Mouse (Mus musculus) limb, embryonic 15.5 days (tissue): Measurements from ENCODE around the gene Gm4707. TPM values are rescaled to one million over a fixed set of nuclear protein-coding genes. Genes with fewer than 3 reads are reported as not detected.

Experiments used
- ATAC-seq: fragments of 200-750 bp; cut with Nextera tagmentation; 2 replicates; pipeline ENCODE4 v1.8.0; 2017; ENCODE audit warnings: low read depth, moderate TSS enrichment; ENCODE audit not compliant: insufficient number of reproducible peaks, low FRiP score, low TSS enrichment
- H3K27ac ChIP-seq: fragments of 300-500 bp; sonication (generic); 2 replicates; pipeline ENCODE4 v1.5.1; 2015; ENCODE audit warnings: moderate library complexity, mild to moderate bottlenecking, inconsistent platforms
- H3K27me3 ChIP-seq: fragments of 300-500 bp; sonication (generic); 2 replicates; pipeline ENCODE4 v1.6.1; 2015; ENCODE audit warnings: inconsistent platforms
- H3K36me3 ChIP-seq: fragments of 300-500 bp; sonication (generic); 2 replicates; pipeline ENCODE4 v1.6.1; 2015; ENCODE audit warnings: inconsistent platforms
- H3K4me1 ChIP-seq: fragments of 300-500 bp; sonication (generic); 2 replicates; pipeline ENCODE4 v1.6.1; 2015; ENCODE audit warnings: inconsistent platforms
- H3K4me2 ChIP-seq: fragments of 300-500 bp; sonication (generic); 2 replicates; pipeline ENCODE4 v1.6.1; 2015; ENCODE audit warnings: mild to moderate bottlenecking, inconsistent platforms
- H3K4me3 ChIP-seq: fragments of 300-500 bp; sonication (generic); 2 replicates; pipeline ENCODE4 v1.5.1; 2015; ENCODE audit warnings: mild to moderate bottlenecking, inconsistent platforms
- H3K9ac ChIP-seq: fragments of 300-500 bp; sonication (generic); 2 replicates; pipeline ENCODE4 v1.6.1; 2015; ENCODE audit warnings: inconsistent platforms
- H3K9me3 ChIP-seq: fragments of 300-500 bp; sonication (generic); 2 replicates; pipeline ENCODE4 v1.6.1; 2016; ENCODE audit warnings: inconsistent platforms
- WGBS: fragments of 180-500 bp; shearing (Covaris S2); methylation state at CpG from one replicate; pipeline ENCODE4 v1.1.7; 2015; 5-methylcytosine and 5-hydroxymethylcytosine counted together
- polyA plus RNA-seq: library from polyadenylated mRNA; unstranded; fragments of >200 nt; fragmentation: Nextera tagmentation; extraction: Ambion mirVana; gene quantifications from 2 replicates; pipeline ENCODE4 v1.2.1, GENCODE M21; 2015

The Gm4707 gene
- polyA plus RNA-seq: 2.3 and 2.7 TPM in 2 replicates

DNA sequence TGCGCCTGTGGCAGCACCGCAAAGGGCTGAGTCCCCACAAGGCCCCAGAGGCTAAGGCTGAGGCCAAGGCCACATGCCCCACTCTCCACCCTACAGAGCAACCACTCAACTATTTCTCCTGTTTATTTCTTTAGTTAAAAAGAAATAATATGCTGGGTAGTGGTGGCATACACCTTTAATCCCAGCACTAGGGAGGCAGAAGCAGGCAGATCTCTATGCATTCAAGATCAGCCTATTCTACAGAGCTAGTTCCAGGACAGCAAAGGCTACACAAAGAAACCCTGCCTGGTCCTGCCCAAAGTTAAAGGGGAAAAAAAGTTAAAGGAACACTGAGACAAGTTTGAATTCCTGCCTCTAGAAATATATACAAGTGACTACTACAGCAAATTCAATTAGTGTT, at the start of gene Gm4707:
TSS of gene Gm4707 (minus strand) at position 101 of the 400 bp plus-strand sequence.
- no peaks in the 10 kb centered on the region for H3K27me3 ChIP-seq
- H3K4me1 ChIP-seq: no peaks in the 10 kb centered on the region
- no peaks in the 10 kb centered on the region for H3K9me3 ChIP-seq
- no peak within 1 kb of the TSS for H3K9ac ChIP-seq
- 98% methylated on average over 2 of the region's 2 CpGs for WGBS
- ATAC-seq: no peak
- no peak within 1 kb of the TSS for H3K4me2 ChIP-seq
- H3K36me3 ChIP-seq: peaks cover 52% of the 10 kb centered on the region
- no peak within 1 kb of the TSS for H3K4me3 ChIP-seq
- no peak within 1 kb of the TSS for H3K27ac ChIP-seq

DNA sequence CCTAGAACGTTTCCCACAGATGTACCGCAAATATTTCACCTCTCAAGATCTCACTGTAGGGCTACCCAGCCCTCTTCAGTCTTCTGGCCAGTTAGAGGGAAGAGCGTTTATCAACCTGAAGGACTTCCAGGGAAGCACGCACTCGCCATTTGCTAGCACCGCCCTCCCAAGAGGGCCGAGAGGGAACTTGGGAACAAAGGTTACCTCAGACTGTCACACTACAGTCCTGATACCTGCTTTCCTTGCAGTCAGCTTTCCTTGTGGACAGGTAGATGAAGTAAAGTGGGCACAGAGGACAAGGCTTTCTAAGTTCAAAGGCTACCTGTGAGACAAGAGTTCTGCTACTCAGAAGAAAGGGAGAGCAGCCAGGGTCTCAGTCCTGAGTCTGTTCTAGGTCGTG, 47.1 kb upstream of the Gm4707 start:
- Histone ChIP-seq H3K36me3 (peaks cover 66% of the 10 kb centered on the region), H3K27me3 (no peaks in the 10 kb centered on the region), H3K9ac (no peak overlapping the region), H3K27ac (no peak overlapping the region), H3K4me2 (no peak overlapping the region), H3K4me3 (no peak overlapping the region), H3K9me3 (no peaks in the 10 kb centered on the region), H3K4me1 (no peaks in the 10 kb centered on the region)
- 87% methylated on average over 8 of the region's 8 CpGs for WGBS
- no peak for ATAC-seq

DNA sequence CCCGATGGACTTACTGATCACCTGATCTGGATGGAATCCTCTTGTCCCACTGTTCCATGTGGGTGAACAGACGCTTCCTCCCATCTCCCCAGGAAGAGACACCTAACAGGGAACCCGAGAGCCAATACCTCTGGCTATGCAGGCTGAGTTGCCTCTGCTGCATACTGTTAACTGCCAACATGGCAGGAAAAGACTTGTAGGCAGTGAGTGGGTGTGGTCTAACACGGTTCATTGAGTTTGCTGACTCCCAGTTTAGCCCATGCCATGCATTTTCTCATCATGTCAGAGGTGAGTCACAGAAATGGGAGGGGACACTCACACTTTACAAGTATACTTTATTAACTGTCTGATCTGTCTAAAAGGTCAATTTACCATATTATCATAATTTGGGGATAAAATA, 36.1 kb upstream of the Gm4707 start:
- peaks cover 48% of the 10 kb centered on the region for H3K36me3 ChIP-seq
- H3K4me2 ChIP-seq: no peak overlapping the region
- no peaks in the 10 kb centered on the region for H3K4me1 ChIP-seq
- no peaks in the 10 kb centered on the region for H3K27me3 ChIP-seq
- WGBS: 88% methylated on average over 4 of the region's 4 CpGs
- H3K9me3 ChIP-seq: no peaks in the 10 kb centered on the region
- ATAC-seq: no peak
- no peak overlapping the region for H3K9ac ChIP-seq
- H3K4me3 ChIP-seq: no peak overlapping the region
- no peak overlapping the region for H3K27ac ChIP-seq

DNA sequence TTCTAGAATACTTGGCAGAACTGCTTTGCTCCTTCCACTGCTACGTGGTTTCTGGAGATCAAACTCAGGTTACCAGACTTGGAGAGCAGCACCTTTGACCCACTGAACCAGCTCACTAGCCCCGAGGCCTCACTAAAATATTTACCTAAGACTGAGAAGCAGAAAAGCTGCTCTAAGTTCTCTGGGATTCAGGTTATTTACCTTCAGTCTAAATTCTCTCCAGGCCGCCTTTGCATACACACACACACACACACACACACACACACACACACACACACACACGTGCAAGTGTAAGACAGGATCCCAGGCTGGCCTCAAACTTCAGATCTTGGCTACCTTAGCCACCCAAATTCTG, 31.6 kb upstream of the Gm4707 start:
- no peak overlapping the region for H3K9ac ChIP-seq
- H3K36me3 ChIP-seq: peaks cover 11% of the 10 kb centered on the region
- WGBS: 58% methylated on average over 4 of the region's 4 CpGs
- H3K27ac ChIP-seq: no peak overlapping the region
- ATAC-seq: no peak
- H3K4me3 ChIP-seq: no peak overlapping the region
- peaks cover 4% of the 10 kb centered on the region for H3K4me1 ChIP-seq
- no peaks in the 10 kb centered on the region for H3K27me3 ChIP-seq
- no peak overlapping the region for H3K4me2 ChIP-seq
- no peaks in the 10 kb centered on the region for H3K9me3 ChIP-seq

DNA sequence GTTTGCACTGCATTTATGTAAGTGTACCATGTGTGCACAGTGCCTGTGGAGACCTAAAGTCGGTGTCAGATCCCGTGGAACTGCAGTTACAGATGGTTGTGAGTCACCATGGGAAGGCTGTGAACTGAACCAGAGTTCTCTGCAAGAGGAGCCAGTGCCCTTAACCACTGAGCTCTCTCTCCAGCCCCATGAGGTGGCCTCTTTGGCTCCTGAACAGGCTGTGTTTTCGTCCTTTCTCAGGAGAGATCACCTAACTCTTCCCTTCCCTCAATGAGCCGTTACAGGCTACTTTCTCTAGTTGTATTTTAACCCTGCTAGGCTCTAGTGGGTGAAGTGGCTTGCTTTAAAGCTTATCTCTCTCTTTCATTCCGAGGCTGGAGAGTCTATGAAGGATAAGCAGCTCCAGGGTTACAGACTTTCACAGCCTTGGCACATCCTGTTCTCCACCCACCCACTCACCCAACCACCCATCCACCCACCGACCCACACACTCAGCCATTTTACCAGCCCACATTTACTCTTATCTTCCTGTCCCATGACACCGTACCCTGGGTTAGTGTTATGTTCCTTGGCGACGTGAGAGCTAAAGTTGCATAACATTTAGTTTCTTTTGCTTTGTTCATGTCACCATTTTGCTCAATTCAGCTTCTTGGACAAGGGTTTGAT, 31.1 kb upstream of the Gm4707 start:
- Histone ChIP-seq H3K36me3 (peaks cover 7% of the 10 kb centered on the region), H3K4me2 (no peak overlapping the region), H3K4me1 (peaks cover 9% of the 10 kb centered on the region), H3K9ac (no peak overlapping the region), H3K9me3 (no peaks in the 10 kb centered on the region), H3K27me3 (no peaks in the 10 kb centered on the region), H3K27ac (no peak overlapping the region), H3K4me3 (no peak overlapping the region)
- ATAC-seq: no peak
- WGBS: 83% methylated on average over 9 of the region's 9 CpGs

DNA sequence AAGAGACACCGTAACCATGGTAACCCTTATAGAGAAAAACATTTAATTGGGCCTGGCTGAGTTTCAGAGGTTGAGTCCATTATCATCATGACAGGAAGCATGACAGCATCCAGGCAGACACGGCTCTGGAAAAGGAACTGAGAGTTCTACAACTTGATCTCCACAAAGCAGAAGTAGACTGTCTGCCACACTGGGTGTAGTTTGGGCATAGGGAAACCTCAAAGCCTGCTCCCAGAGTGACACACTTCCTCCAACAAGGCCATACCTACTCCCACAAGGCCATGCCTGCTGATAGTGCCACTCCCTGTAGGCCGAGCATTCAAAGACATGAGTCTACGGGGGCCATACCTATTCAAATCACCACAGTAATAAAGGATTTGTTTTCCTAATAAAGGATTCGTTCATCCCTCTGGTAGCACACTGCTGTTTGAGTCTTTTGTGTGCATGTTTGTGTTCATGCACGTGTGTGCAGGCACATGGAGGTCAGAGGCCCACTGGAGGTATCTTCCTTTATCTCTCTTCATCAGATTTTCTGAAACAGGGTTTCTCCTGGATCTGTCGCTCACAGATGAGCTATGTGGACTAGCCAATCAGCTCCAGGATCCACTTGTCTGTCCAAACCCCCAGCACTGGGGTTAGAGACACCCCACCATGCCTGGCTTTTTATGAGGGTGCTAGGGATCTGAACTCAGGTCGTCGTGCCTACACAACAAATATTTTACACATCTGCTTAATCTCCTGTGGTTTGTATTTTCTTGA, 30.2 kb upstream of the Gm4707 start:
- Histone ChIP-seq H3K9me3 (no peaks in the 10 kb centered on the region), H3K9ac (no peak overlapping the region), H3K4me3 (no peak overlapping the region), H3K4me1 (peaks cover 14% of the 10 kb centered on the region), H3K4me2 (no peak overlapping the region), H3K27ac (no peak overlapping the region), H3K27me3 (no peaks in the 10 kb centered on the region), H3K36me3 (no peaks in the 10 kb centered on the region)
- no peak for ATAC-seq
- 84% methylated on average over 9 of the region's 9 CpGs for WGBS

DNA sequence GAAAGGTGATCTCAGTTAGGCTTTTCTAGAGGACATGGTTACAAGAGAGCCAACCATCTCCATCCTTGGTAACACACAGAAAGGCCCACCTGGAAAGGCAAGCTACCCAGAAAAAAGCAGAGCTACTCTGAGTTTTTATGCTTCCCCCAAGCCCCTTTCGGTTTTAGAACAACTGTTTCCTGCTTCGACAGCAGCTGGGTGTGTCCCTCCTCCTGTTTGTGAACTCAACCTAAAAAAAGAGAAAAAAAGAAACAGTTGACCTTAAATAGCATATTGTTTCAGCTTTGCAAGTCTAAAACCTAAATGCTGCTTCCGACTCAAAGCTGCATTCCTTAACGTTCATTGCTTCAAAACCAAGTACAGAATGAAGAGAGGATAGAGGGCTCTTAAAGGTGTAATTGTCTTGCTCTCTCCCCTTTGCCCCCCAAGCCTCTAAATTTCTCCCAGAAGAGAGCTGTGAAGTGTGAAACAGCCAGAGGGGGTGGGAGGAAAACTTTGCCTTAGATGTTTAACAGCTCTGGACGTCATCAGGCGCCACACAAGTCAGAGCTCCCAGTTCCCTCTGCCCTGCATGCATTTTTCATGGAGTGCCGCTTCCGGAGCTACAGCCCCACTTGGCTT, 26.6 kb upstream of the Gm4707 start:
- H3K4me2 ChIP-seq: peak overlapping the region; percentile 34
- peak overlapping the region; percentile 19 for H3K4me3 ChIP-seq
- no peaks in the 10 kb centered on the region for H3K9me3 ChIP-seq
- no peaks in the 10 kb centered on the region for H3K36me3 ChIP-seq
- H3K27me3 ChIP-seq: no peaks in the 10 kb centered on the region
- 7% methylated on average over 8 of the region's 8 CpGs for WGBS
- peak overlapping the region; percentile 76 for H3K27ac ChIP-seq
- H3K9ac ChIP-seq: no peak overlapping the region
- no peak for ATAC-seq
- peaks cover 14% of the 10 kb centered on the region for H3K4me1 ChIP-seq

DNA sequence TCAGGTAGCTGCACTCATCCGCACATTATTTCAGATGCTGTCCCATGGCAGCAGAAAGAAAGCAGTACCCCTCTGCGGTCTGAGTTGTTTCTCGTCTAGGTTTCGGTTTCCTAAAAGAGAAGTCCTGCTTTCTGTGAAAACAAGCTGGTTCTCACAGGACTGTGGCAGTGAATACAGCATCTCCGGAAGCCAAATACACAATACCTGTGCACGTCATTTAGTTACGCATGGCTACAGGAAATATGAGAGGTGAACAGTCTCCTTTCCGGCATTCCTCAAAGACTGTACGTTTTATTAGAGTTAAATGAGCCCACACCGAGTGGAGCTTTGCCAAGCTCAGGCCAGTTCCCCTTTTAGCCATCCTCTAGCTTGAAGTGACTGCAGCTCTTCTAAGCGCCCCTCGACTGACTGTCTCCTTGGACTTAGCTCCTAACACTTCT, 26.1 kb upstream of the Gm4707 start:
- ATAC-seq: no peak; the same call in 1 of the 2 replicates

DNA sequence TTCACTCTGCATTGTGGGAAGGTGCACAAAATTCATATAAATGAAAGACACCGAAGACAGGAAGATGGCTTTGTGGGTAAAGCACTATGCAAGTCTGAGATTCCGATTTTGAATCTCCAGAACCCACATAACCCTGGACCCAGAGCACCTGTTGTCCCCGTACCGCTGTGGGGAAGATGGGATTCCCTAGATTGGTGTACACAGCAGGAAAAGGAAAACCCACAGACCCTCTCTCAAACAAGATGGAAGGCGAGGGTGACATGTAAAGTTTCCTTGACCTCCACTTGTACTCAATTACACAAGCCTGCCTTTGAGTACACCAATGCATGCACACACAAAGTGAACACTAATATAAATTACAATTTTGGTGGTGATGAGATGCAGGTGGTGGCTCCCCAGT, 25.0 kb upstream of the Gm4707 start:
- no peaks in the 10 kb centered on the region for H3K36me3 ChIP-seq
- H3K4me2 ChIP-seq: no peak overlapping the region
- H3K9me3 ChIP-seq: no peaks in the 10 kb centered on the region
- H3K27ac ChIP-seq: no peak overlapping the region
- no peak overlapping the region for H3K9ac ChIP-seq
- no peak for ATAC-seq
- H3K27me3 ChIP-seq: no peaks in the 10 kb centered on the region
- H3K4me1 ChIP-seq: peaks cover 14% of the 10 kb centered on the region
- 93% methylated on average over 5 of the region's 5 CpGs for WGBS
- no peak overlapping the region for H3K4me3 ChIP-seq

More for the DNA sequence above, 26.1 kb upstream of the Gm4707 start:
- Histone ChIP-seq H3K4me3 (peak overlapping the region; percentile 19), H3K4me2 (peak overlapping the region; percentile 34), H3K9ac (0 out of 2 replicates have a peak overlapping the region, but pooled peaks have one; percentile 10), H3K9me3 (no peaks in the 10 kb centered on the region), H3K36me3 (no peaks in the 10 kb centered on the region), H3K4me1 (peaks cover 14% of the 10 kb centered on the region), H3K27ac (peak overlapping the region; percentile 76), H3K27me3 (no peaks in the 10 kb centered on the region)
- 23% methylated on average over 12 of the region's 12 CpGs for WGBS

DNA sequence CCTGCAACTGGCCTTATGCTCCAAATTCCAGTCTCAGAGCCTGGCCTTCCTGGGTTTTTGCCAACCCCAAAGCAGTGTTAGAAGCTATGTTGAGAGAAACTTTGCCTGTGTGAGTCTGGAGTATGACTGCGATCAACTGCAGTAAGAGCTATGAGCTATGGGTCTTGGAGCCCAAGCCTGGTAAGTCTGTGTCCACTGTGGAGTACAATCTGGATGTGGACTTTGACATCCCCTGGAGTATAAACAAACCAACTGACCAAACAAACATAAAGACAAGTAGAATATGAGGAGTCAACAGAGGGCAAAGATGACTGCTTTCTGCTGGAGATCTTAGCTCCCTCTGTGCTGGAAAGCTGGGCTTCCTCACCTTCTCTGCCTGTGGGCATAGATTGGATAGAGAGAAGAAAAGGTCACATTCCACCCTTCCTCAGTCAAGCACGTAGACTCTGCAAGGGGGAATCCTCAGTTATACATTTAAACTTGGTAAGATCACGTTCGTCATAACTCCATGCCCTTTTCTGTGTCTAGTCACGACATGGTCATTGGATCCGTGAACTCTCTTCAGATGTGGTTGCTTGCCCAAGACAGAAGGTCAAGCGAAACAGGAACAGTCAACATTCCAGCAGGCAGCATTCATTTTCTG, 23.8 kb upstream of the Gm4707 start:
- WGBS: 87% methylated on average over 7 of the region's 7 CpGs
- Histone ChIP-seq H3K9ac (no peak overlapping the region), H3K27me3 (no peaks in the 10 kb centered on the region), H3K4me1 (peaks cover 14% of the 10 kb centered on the region), H3K4me2 (no peak overlapping the region), H3K9me3 (no peaks in the 10 kb centered on the region), H3K4me3 (no peak overlapping the region), H3K27ac (no peak overlapping the region), H3K36me3 (no peaks in the 10 kb centered on the region)
- ATAC-seq: no peak

DNA sequence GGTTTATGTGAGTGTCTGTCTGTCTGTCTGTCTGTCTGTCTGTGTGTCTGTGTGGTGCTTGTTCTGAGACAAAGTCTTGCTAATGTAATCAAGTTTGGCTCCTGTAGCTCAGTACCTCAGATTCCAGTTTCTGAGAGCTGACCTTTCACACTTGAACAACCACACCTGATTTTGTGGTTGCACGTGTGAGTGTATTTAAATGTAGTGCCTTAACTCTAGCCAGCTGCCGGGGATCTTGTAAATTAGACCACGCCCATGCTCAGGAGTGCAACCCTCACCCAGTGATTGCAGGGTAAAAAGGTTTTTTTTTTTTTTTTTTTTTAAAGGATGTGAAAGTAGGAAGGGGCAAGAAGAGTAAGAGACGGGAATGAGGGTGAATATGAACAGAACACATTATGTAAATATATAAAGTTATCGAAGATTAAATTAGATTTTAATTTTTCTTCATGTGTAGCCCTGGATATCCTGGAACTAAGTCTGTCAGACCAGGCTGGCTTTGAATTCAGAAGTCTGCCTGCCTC, 19.7 kb upstream of the Gm4707 start:
- H3K36me3 ChIP-seq: no peaks in the 10 kb centered on the region
- H3K4me2 ChIP-seq: no peak overlapping the region
- no peaks in the 10 kb centered on the region for H3K9me3 ChIP-seq
- no peak overlapping the region for H3K4me3 ChIP-seq
- ATAC-seq: no peak
- H3K27ac ChIP-seq: no peak overlapping the region
- H3K27me3 ChIP-seq: no peaks in the 10 kb centered on the region
- H3K9ac ChIP-seq: no peak overlapping the region
- 33% methylated on average over 5 of the region's 5 CpGs for WGBS
- H3K4me1 ChIP-seq: peaks cover 2% of the 10 kb centered on the region; the same call in 1 of the 2 replicates
